Mouse (Mus musculus) small intestine, adult 2 months (tissue): ENCODE measurements around the gene Txn1. TPM values are rescaled to one million over a fixed set of nuclear protein-coding genes. Genes with fewer than 3 reads are reported as not detected.

Source experiments
- H3K27ac ChIP-seq: fragments of 200-500 bp; 2 replicates; pipeline ENCODE4 v1.5.1; 2012; ENCODE audit warnings: low read depth, low read length, control low read depth, inconsistent platforms; ENCODE audit not compliant: insufficient read depth
- H3K27me3 ChIP-seq: fragments of 200-500 bp; 2 replicates; pipeline ENCODE4 v1.6.1; 2012; ENCODE audit warnings: mild to moderate bottlenecking, moderate library complexity, low read length, inconsistent platforms; ENCODE audit not compliant: control insufficient read depth, insufficient read depth
- H3K36me3 ChIP-seq: fragments of 200-500 bp; 2 replicates; pipeline ENCODE4 v1.6.1; 2012; ENCODE audit warnings: mild to moderate bottlenecking, low read length, control low read depth, inconsistent platforms; ENCODE audit not compliant: control insufficient read depth, insufficient read depth
- H3K4me1 ChIP-seq: fragments of 200-500 bp; 2 replicates; pipeline ENCODE4 v1.6.1; 2012; ENCODE audit warnings: low read length, inconsistent platforms, mixed read lengths; ENCODE audit not compliant: control insufficient read depth, insufficient read depth, insufficient read length
- H3K4me3 ChIP-seq: fragments of 200-500 bp; 2 replicates; pipeline ENCODE4 v1.5.1; 2012; ENCODE audit warnings: low read depth, mild to moderate bottlenecking, control low read depth, inconsistent platforms, low read length, moderate library complexity
- CTCF ChIP-seq: fragments of 200-500 bp; IDR thresholded peaks from 2 replicates; pipeline ENCODE4 v1.5.1; 2012; ENCODE audit warnings: low read depth, mild to moderate bottlenecking, control low read depth, inconsistent platforms, low read length, moderate library complexity, mixed read lengths; ENCODE audit not compliant: insufficient replicate concordance, insufficient read length; ENCODE audit errors: extremely low read depth
- POLR2A ChIP-seq: fragments of 200-500 bp; IDR thresholded peaks from 2 replicates; pipeline ENCODE4 v1.6.1; 2012; ENCODE audit warnings: low read depth, mild to moderate bottlenecking, control low read depth, inconsistent platforms, low read length, moderate library complexity
- WGBS: fragments of 180-500 bp; shearing (Covaris S2); methylation state at CpG from one replicate; pipeline ENCODE4 v1.1.7; 2018; 5-methylcytosine and 5-hydroxymethylcytosine counted together
- polyA plus RNA-seq: library from polyadenylated mRNA; depleted of rRNA; stranded (reverse); fragments of >200 nt; gene quantifications from 2 replicates; pipeline ENCODE4 v1.2.3, GENCODE M21; 2012; rRNA removed

The Txn1 gene
- 67.4 and 181 TPM in 2 replicates for polyA plus RNA-seq

DNA sequence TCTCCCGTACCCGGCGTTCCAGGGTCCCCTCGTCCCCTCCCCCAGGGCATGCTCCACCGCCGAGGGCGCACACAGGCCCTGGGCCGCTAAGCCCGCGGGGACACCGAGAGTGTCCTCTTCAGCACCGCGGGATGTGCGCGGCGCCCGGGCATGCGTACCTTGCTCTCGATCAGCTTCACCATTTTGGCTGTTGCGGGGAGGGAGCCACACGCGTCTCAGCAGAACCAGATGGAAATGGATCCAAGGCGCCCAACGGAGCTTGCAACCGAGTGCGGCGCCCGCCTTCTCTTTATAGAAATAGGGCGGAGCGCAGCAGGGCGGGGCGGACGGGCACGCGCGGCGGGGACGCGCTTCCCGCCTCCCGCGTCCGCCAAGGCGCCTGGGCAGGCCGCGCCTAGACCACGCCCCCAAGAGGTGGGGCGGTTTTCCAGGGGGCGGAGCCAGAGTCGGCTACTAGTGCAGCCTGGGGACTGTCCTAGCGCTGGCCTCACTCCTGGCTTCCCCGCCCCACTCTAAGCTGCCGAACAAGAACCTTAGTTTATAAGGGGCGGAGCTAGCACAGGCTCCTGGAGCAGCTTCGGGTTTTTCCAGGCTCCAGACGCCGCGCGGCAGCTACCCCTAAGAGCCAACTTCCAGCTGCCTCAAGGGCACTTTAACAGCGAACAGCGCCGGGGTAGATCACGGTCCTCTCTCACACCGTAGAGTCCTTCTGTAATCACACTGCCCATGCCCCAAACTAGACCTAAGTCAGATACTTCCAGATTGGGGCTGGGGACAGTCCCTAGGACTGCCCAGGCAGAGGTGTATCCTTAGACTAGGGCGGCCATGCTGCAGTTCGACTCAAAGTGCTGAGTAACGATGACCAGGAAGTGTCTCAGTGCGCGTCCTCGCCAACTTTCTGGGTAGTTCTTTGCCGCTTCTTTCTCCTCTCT lies at the start of gene Txn1:
Gene Txn1 (minus strand): TSS at position 383 of the 932 bp plus-strand sequence.
- Histone ChIP-seq H3K27me3 (no peaks in the 10 kb centered on the region), H3K27ac (peak within 1 kb of the TSS; percentile 99), H3K4me3 (peak within 1 kb of the TSS; percentile 89), H3K4me1 (peaks cover 22% of the 10 kb centered on the region; the same call in 1 of the 2 replicates), H3K36me3 (peaks cover 6% of the 10 kb centered on the region)
- TF ChIP-seq CTCF (no peak), POLR2A (peak; percentile 97)
- under 1% methylated on average over 71 of the region's 71 CpGs for WGBS

DNA sequence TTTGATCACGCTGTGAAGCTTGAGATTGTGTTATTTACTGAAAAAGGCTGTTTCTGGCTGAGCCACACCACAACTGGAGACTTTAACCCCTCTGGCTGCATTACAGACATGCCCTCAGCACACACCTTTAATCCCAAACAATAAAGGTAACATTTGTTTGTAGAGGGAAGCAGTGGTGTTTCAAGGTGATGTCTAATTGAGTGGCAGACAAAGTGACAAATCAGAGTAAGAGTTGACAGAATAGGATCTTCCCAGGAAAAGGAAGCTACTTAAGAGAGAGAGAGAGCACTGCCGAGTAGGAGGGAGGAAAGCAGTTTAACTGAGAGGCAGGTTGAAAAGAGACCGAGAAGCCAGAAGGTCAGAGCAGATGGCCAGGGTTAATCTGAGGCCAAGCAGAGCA lies 47.3 kb upstream of the Txn1 start:
- WGBS: 18% methylated on average over 3 of the region's 3 CpGs
- no peak for TF ChIP-seq POLR2A
- TF ChIP-seq CTCF: no peak

DNA sequence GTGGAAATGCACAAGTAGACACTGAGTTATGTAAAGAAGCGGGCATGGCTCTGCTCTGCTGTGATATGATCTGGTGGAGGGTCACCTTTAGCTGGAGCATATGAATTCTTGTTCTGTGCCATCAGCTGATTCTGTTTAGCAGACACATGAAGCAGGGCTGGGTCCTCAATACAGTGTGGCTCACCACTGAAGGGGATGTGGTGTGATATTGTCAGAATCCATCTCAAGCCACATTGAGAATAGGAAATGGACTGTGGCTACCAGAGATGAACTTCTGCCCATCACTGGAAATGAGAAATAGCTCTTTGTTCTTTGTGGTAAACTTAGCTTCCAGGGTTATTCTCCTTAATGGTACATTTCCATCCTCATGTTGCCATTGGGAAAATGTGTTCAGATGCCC lies 35.2 kb upstream of the Txn1 start:
- WGBS: 34% methylated on average over 1 of the region's 1 CpGs
- Histone ChIP-seq H3K4me1 (peaks cover 6% of the 10 kb centered on the region; the same call in 1 of the 2 replicates), H3K27ac (0 out of 2 replicates have a peak overlapping the region, but pooled peaks have one; percentile 25)

More for the DNA sequence above, 47.3 kb upstream of the Txn1 start:
- Histone ChIP-seq H3K4me1 (peaks cover 6% of the 10 kb centered on the region; the same call in 1 of the 2 replicates), H3K4me3 (no peak overlapping the region), H3K36me3 (no peaks in the 10 kb centered on the region), H3K27ac (peak overlapping the region; percentile 43; the same call in 1 of the 2 replicates), H3K27me3 (no peaks in the 10 kb centered on the region)

DNA sequence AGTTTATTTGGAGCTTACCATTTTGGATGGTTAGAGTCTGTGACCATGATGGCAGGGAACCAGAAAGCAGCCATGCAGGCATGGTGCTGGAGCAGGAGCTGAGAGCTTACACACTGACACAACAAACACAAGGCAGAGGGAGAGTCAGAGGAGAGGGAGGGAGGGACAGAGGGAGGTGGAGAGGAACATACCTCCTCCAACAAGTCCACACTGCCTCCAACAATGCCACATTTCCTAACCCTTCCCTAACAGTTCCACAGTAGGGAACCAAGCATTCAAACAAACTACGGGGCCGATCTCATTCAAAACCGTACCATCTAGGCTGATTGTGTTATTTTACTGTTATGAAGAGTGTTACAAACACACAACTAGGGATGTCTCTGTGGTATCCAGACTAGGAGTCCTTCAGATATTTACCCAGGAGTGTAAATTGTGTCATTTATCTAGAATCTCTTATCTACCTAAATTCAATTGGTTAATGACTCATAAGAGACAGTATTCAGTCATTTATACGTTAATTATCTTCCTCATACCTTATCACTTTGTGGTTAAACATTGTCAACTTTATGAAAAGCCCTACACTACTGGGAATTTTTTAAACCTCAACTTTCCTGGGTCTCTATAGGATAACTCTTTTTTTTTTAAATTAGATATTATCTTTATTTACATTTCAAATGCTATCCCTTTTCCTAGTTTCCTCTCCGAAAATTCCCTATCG lies 18.3 kb upstream of the Txn1 start:
- Histone ChIP-seq H3K4me1 (peaks cover 11% of the 10 kb centered on the region; the same call in 1 of the 2 replicates), H3K36me3 (no peaks in the 10 kb centered on the region), H3K27me3 (no peaks in the 10 kb centered on the region; the same call in 1 of the 2 replicates), H3K4me3 (no peak overlapping the region), H3K27ac (peak overlapping the region; percentile 59)
- 31% methylated on average over 6 of the region's 6 CpGs for WGBS
- TF ChIP-seq CTCF: no peak
- TF ChIP-seq POLR2A: no peak

More for the DNA sequence above, 35.2 kb upstream of the Txn1 start:
- Histone ChIP-seq H3K36me3 (no peaks in the 10 kb centered on the region), H3K4me3 (no peak overlapping the region), H3K27me3 (no peaks in the 10 kb centered on the region)
- no peak for TF ChIP-seq POLR2A
- TF ChIP-seq CTCF: no peak

DNA sequence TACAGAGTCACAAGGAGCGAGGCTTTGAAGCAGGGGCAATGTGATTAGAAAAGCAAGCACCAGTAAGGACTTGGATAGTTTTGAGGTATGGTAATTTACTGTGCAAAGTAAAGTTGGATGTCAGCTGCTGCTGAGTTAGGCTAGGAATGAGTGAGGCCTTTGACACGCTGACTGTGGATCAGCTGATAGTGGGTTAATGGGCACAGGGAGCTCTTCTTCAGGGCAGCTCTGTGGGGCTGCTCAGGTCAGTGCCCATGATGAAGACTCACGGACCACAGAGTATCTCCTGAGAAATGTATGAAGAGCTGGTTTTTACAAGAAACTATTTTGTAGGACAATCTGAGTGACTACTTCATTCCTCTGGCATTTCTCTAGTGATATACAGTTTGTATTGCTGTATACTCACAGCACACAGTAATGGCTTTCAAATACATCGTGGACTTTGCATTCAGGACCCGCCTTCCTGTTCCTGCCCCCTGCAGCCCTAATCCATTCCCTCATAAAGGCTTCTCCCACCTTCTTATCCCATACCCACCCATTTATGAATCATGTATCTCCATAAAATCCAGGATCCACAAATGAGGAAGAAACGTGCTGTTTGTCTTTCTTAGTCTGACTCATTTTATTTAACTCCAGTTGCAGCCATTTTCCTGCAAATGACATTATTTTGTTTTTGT lies 17.5 kb upstream of the Txn1 start:
- Histone ChIP-seq H3K4me3 (no peak overlapping the region), H3K27me3 (no peaks in the 10 kb centered on the region; the same call in 1 of the 2 replicates), H3K27ac (peak overlapping the region; percentile 29; the same call in 1 of the 2 replicates), H3K36me3 (no peaks in the 10 kb centered on the region), H3K4me1 (peaks cover 11% of the 10 kb centered on the region; the same call in 1 of the 2 replicates)
- WGBS: 45% methylated on average over 6 of the region's 6 CpGs
- no peak for TF ChIP-seq CTCF
- TF ChIP-seq POLR2A: no peak

DNA sequence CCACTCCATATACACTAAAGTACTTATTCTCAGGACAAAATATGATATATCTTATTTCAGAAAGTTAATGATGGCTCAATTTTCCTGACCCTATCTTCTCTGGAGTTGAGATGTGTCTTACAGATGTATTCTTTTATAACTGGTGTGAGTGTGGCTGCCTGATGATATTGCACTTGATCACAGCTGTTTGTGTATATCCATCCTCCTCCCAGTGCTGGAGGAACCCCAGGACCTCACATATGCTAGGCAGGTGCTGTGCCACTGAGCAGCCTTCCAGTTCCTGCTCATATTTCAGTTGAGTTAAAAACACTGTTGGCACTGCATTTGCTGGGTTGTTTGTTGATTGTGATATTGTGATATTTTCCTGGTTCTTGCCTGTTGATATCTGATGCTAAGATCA lies 14.1 kb upstream of the Txn1 start:
- Histone ChIP-seq H3K36me3 (no peaks in the 10 kb centered on the region), H3K4me1 (peaks cover 13% of the 10 kb centered on the region; the same call in 1 of the 2 replicates), H3K27me3 (no peaks in the 10 kb centered on the region), H3K4me3 (no peak overlapping the region), H3K27ac (no peak overlapping the region)
- no peak for TF ChIP-seq POLR2A
- no peak for TF ChIP-seq CTCF

DNA sequence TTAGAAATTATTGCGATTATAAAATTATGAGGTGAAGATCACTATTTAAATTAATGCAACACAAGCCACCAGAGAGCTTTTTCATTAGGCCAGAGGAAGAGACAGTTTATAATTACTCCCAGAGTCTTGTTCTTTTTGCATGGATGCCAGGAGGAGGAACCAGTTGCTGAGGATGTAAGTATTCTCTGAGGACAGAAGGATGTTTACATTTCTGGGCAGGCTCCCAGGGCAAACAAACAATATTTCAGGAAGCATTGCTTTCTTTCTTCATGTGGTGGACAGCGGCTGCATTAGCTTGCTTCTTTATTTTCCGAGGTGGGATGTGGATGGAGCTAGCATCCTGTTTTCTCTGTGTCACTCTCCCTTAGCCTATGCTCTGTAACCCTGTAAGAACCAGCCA lies 11.0 kb upstream of the Txn1 start:
- no peak overlapping the region for H3K27ac ChIP-seq
- H3K4me1 ChIP-seq: peaks cover 2% of the 10 kb centered on the region; the same call in 1 of the 2 replicates
- no peaks in the 10 kb centered on the region for H3K36me3 ChIP-seq
- H3K4me3 ChIP-seq: no peak overlapping the region
- WGBS: 66% methylated on average over 3 of the region's 3 CpGs
- no peak for TF ChIP-seq CTCF
- no peaks in the 10 kb centered on the region for H3K27me3 ChIP-seq
